Mouse (Mus musculus) erythroid progenitor cell, adult 5-6 weeks (primary cell): ENCODE measurements around the gene Phkb. TPM values are rescaled to one million over a fixed set of nuclear protein-coding genes. Genes with fewer than 3 reads are reported as not detected.
"Not testable (repeated sequence)": the region's sequence is repeated elsewhere in the genome, so short reads cannot be mapped to it uniquely, and the experiment has no call there.

ENCODE experiments used
- ATAC-seq: replicated peaks from 2 replicates; pipeline ENCODE4 v1.8.0; 2016; ENCODE audit warnings: moderate number of reproducible peaks, mild to moderate bottlenecking, moderate TSS enrichment, inconsistent platforms; ENCODE audit not compliant: poor library complexity, low FRiP score, severe bottlenecking
- total RNA-seq, 2 experiments: library from RNA; stranded (forward) in 1 of 2; stranded (reverse) in 1 of 2; fragments of 150-400 nt in 1 of 2; fragments of 186-747, 209-891 nt in 1 of 2; gene quantifications; 2 replicates each; pipeline versions ENCODE4 v1.2.3 to v1.2.4; 2015 to 2017; ENCODE audit warnings: low replicate concordance in 2 of 2

Gene Phkb
- total RNA-seq (2015; ENCODE audit: low replicate concordance) (11.7 and 29.9 TPM in 2 replicates), total RNA-seq (2017; ENCODE audit: low replicate concordance) (4.2 and 4.4 TPM in 2 replicates)

- ATAC-seq: peak; percentile 87
These were observed at the start of gene Phkb, which contains the start of gene Itfg1 for GRCm38 (mm10) chr8:85840657-85841488. Gene Phkb, plus strand, starts transcription at chr8:85840959. Gene Itfg1, minus strand, starts transcription at chr8:85840921.

GRCm38 (mm10) chr8:85796392-85796791 is 44.4 kb upstream of the Phkb start:
- ATAC-seq: not testable (repeated sequence)

GRCm38 (mm10) chr8:85800164-85800563 is 40.6 kb upstream of the Phkb start:
- no peak for ATAC-seq

- no peak for ATAC-seq
These were observed 39.4 kb upstream of the Phkb start for GRCm38 (mm10) chr8:85801408-85801807.

GRCm38 (mm10) chr8:85813621-85814020 is 27.1 kb upstream of the Phkb start:
- no peak for ATAC-seq

- ATAC-seq: peak; percentile 50
These were observed 673 bp upstream of the Phkb start for GRCm38 (mm10) chr8:85839916-85840656.

GRCm38 (mm10) chr8:85841489-85841795 is 683 bp downstream of the Phkb start:
- ATAC-seq: no peak

- no peak for ATAC-seq
These were observed 5.1 kb downstream of the Phkb start for GRCm38 (mm10) chr8:85845887-85846286.

- no peak for ATAC-seq
These were observed 13.7 kb downstream of the Phkb start for GRCm38 (mm10) chr8:85854220-85855123.

- ATAC-seq: not testable (repeated sequence)
These were observed 16.6 kb downstream of the Phkb start for GRCm38 (mm10) chr8:85857227-85857896.

GRCm38 (mm10) chr8:85860612-85861011 is 19.9 kb downstream of the Phkb start:
- ATAC-seq: no peak

- no peak for ATAC-seq
These were observed 21.6 kb downstream of the Phkb start for GRCm38 (mm10) chr8:85862381-85862780.

- ATAC-seq: no peak
These were observed 30.9 kb downstream of the Phkb start for GRCm38 (mm10) chr8:85871660-85872059.

- ATAC-seq: no peak
These were observed 37.2 kb downstream of the Phkb start for GRCm38 (mm10) chr8:85877976-85878375.

- no peak for ATAC-seq
These were observed 38.9 kb downstream of the Phkb start for GRCm38 (mm10) chr8:85879624-85880023.

GRCm38 (mm10) chr8:85884811-85885210 is 44.1 kb downstream of the Phkb start:
- no peak for ATAC-seq

GRCm38 (mm10) chr8:85897636-85898035 is 56.9 kb downstream of the Phkb start:
- no peak for ATAC-seq

GRCm38 (mm10) chr8:85924991-85925390 is 84.2 kb downstream of the Phkb start:
- ATAC-seq: no peak

- ATAC-seq: no peak
These were observed 84.8 kb downstream of the Phkb start for GRCm38 (mm10) chr8:85925574-85925973.
